Mouse (Mus musculus) midbrain, embryonic 10.5 days (tissue): ENCODE data around the gene Stard13. TPM values are rescaled to one million over a fixed set of nuclear protein-coding genes. Genes with fewer than 3 reads are reported as not detected.

Experiments used
- DNase-seq: peaks from one replicate; pipeline ENCODE4 v3.0.0-alpha.2; 2017; ENCODE audit warnings: low spot score
- H3K27ac ChIP-seq: fragments of 300-500 bp; sonication (generic); replicated peaks from 2 replicates; pipeline ENCODE4 v1.5.1; 2016; ENCODE audit warnings: mild to moderate bottlenecking
- H3K27me3 ChIP-seq: fragments of 300-500 bp; sonication (generic); 2 replicates; pipeline ENCODE4 v1.6.1; 2016; ENCODE audit warnings: low read depth, mild to moderate bottlenecking; ENCODE audit not compliant: poor library complexity, severe bottlenecking
- H3K36me3 ChIP-seq: fragments of 300-500 bp; sonication (generic); 2 replicates; pipeline ENCODE4 v1.6.1; 2016; ENCODE audit warnings: mild to moderate bottlenecking, moderate library complexity
- H3K4me1 ChIP-seq: fragments of 300-500 bp; sonication (generic); 2 replicates; pipeline ENCODE4 v1.6.1; 2016
- H3K4me3 ChIP-seq: fragments of 300-500 bp; sonication (generic); 2 replicates; pipeline ENCODE4 v1.5.1; 2016; ENCODE audit warnings: mild to moderate bottlenecking, moderate library complexity
- H3K9me3 ChIP-seq: fragments of 300-500 bp; sonication (generic); replicated peaks from 2 replicates; pipeline ENCODE4 v1.6.1; 2016; ENCODE audit warnings: mild to moderate bottlenecking
- WGBS: fragments of 180-500 bp; shearing (Covaris S2); methylation state at CpG from one replicate; pipeline ENCODE4 v1.1.7; 2016; 5-methylcytosine and 5-hydroxymethylcytosine counted together
- polyA plus RNA-seq: library from polyadenylated mRNA; unstranded; fragments of >200 nt; fragmentation: Nextera tagmentation; extraction: Ambion mirVana; gene quantifications from 2 replicates; pipeline ENCODE4 v1.2.1, GENCODE M21; 2016

The Stard13 gene
- polyA plus RNA-seq, 1 experiment from 2014 or later: 2.9 TPM

DNA sequence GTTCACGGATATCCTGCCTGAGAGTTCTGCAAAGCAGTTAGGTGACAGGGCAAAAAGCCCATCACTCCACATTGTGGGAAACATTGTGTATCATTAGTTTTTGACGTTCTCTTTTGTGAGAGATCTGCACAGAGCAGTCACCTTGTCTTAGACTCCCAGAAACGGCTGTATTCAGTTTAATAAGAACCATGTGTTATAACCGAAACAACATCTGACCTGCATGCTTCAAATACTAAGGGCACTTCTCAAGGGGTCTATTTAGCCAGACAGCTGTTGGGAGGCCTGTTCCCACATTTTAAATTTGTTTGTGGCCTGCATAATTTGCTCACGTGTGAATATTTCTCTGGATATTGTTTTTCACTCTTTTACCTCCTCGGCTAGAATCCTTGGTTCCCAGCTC is 162.7 kb downstream of the Stard13 start:
- Histone ChIP-seq H3K4me3 (no peak overlapping the region), H3K27ac (no peak overlapping the region), H3K9me3 (no peaks in the 10 kb centered on the region), H3K27me3 (no peaks in the 10 kb centered on the region), H3K36me3 (no peaks in the 10 kb centered on the region), H3K4me1 (no peaks in the 10 kb centered on the region)
- WGBS: 78% methylated on average over 6 of the region's 6 CpGs
- DNase-seq: no peak

- no peak for DNase-seq
- whole genome bisulfite sequencing: 80% methylated on average over 2 of the region's 2 CpGs
These were observed 164.1 kb downstream of the Stard13 start for GRCm38 (mm10) chr5:151069569-151069968.

GRCm38 (mm10) chr5:151066016-151066415 is 167.6 kb downstream of the Stard13 start:
- Histone ChIP-seq H3K27ac (no peak overlapping the region), H3K27me3 (no peaks in the 10 kb centered on the region), H3K36me3 (peaks cover 17% of the 10 kb centered on the region), H3K9me3 (0 out of 2 replicates have a peak, but pooled peaks cover 3% of the 10 kb centered on the region), H3K4me3 (no peak overlapping the region), H3K4me1 (no peaks in the 10 kb centered on the region)
- DNase-seq: no peak
- WGBS: 90% methylated on average over 5 of the region's 5 CpGs

More at GRCm38 (mm10) chr5:151069569-151069968, 164.1 kb downstream of the Stard13 start:
- Histone ChIP-seq H3K36me3 (no peaks in the 10 kb centered on the region), H3K27me3 (no peaks in the 10 kb centered on the region), H3K4me3 (no peak overlapping the region), H3K4me1 (no peaks in the 10 kb centered on the region), H3K27ac (no peak overlapping the region), H3K9me3 (no peaks in the 10 kb centered on the region)

- no peaks in the 10 kb centered on the region for H3K4me1 ChIP-seq
- H3K36me3 ChIP-seq: peaks cover 17% of the 10 kb centered on the region
- H3K27ac ChIP-seq: no peak overlapping the region
- 0 out of 2 replicates have a peak, but pooled peaks cover 3% of the 10 kb centered on the region for H3K9me3 ChIP-seq
- H3K27me3 ChIP-seq: no peaks in the 10 kb centered on the region
- WGBS: 88% methylated on average over 1 of the region's 1 CpGs
- H3K4me3 ChIP-seq: no peak overlapping the region
- DNase-seq: no peak
These were observed 168.4 kb downstream of the Stard13 start for GRCm38 (mm10) chr5:151065228-151065627.

DNA sequence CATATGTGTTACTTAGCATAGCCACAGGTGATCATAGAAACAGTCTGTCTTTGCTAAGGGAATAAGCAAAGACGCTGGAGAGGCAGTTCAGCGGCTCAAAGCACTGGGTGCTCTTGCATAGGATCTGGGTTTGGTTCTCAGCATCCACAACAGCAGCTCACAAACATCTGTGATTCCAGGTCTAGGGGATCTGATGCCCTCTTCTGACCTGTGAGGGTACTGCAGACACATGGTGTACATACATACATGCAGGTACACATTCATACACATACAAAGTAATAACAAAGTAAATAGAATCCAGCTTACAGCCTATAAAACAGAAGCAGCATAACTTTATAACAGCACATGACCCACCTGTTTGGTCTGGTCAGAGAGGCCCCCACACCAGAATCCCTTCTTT is 171.7 kb downstream of the Stard13 start:
- H3K4me1 ChIP-seq: no peaks in the 10 kb centered on the region
- H3K4me3 ChIP-seq: no peak overlapping the region
- DNase-seq: no peak
- H3K36me3 ChIP-seq: peaks cover 17% of the 10 kb centered on the region
- H3K9me3 ChIP-seq: 0 out of 2 replicates have a peak, but pooled peaks cover 3% of the 10 kb centered on the region
- 93% methylated on average over 2 of the region's 2 CpGs for WGBS
- H3K27ac ChIP-seq: no peak overlapping the region
- H3K27me3 ChIP-seq: no peaks in the 10 kb centered on the region

GRCm38 (mm10) chr5:151060476-151060875 is 173.2 kb downstream of the Stard13 start:
- WGBS: 88% methylated on average over 12 of the region's 12 CpGs
- no peak overlapping the region for H3K27ac ChIP-seq
- H3K4me1 ChIP-seq: no peaks in the 10 kb centered on the region

GRCm38 (mm10) chr5:151059772-151060171 is 173.9 kb downstream of the Stard13 start:
- no peak overlapping the region for H3K4me3 ChIP-seq
- DNase-seq: no peak
- H3K27ac ChIP-seq: no peak overlapping the region
- WGBS: 89% methylated on average over 5 of the region's 5 CpGs
- 0 out of 2 replicates have a peak, but pooled peaks cover 3% of the 10 kb centered on the region for H3K9me3 ChIP-seq
- H3K36me3 ChIP-seq: peaks cover 17% of the 10 kb centered on the region
- no peaks in the 10 kb centered on the region for H3K27me3 ChIP-seq
- peaks cover 6% of the 10 kb centered on the region; the same call in 1 of the 2 replicates for H3K4me1 ChIP-seq

More at GRCm38 (mm10) chr5:151060476-151060875, 173.2 kb downstream of the Stard13 start:
- Histone ChIP-seq H3K36me3 (peaks cover 17% of the 10 kb centered on the region), H3K27me3 (no peaks in the 10 kb centered on the region), H3K9me3 (0 out of 2 replicates have a peak, but pooled peaks cover 3% of the 10 kb centered on the region), H3K4me3 (no peak overlapping the region)
- DNase-seq: no peak

GRCm38 (mm10) chr5:151059352-151059751 is 174.3 kb downstream of the Stard13 start:
- Histone ChIP-seq H3K27me3 (no peaks in the 10 kb centered on the region), H3K9me3 (0 out of 2 replicates have a peak, but pooled peaks cover 3% of the 10 kb centered on the region), H3K36me3 (peaks cover 17% of the 10 kb centered on the region), H3K4me1 (peaks cover 10% of the 10 kb centered on the region), H3K27ac (no peak overlapping the region), H3K4me3 (no peak overlapping the region)
- WGBS: 92% methylated on average over 10 of the region's 10 CpGs
- DNase-seq: no peak

DNA sequence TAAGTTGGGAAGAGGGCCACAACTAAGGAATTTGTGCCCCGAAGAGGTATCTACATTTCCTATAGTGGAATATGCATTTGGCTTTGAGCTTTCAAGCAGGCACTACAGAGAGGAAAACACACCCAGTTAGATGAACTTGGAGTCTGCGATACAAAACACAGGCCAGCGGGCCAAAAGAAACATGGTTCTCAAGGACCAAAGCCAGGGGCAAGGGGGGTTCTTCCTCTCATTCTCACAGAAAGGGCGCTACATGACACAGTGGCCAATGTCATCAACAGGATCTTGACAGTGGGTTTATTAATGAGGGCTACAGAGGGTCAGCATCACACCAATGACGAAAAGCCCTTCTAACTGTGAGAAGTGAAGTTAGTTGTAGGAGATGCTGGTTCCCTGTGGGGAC is 175.9 kb downstream of the Stard13 start:
- Histone ChIP-seq H3K4me1 (peaks cover 14% of the 10 kb centered on the region), H3K27ac (no peak overlapping the region), H3K36me3 (peaks cover 10% of the 10 kb centered on the region), H3K9me3 (0 out of 2 replicates have a peak, but pooled peaks cover 3% of the 10 kb centered on the region), H3K4me3 (no peak overlapping the region), H3K27me3 (no peaks in the 10 kb centered on the region)
- WGBS: 92% methylated on average over 5 of the region's 5 CpGs
- DNase-seq: no peak

DNA sequence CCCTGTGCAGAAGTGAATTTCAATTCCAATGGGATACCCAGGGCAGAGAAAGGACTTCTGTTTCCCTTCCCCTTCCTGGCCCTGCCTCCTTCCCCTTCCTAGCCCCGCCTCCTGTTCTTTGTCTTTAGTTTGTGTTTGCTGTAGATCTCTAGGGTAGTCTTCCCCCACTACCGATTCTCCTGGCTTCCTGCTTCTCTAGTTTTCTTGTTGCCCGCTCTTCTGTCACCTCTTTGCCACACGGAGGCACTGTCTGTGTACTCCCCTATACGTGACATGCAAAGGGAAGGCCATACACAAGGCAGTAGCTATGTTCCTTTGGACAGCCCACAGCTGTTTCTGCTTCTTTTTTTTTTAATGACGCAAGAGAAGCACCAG is 176.7 kb downstream of the Stard13 start:
- 75% methylated on average over 6 of the region's 6 CpGs for WGBS
- Histone ChIP-seq H3K27ac (0 out of 2 replicates have a peak overlapping the region, but pooled peaks have one; percentile 52), H3K4me1 (peaks cover 14% of the 10 kb centered on the region), H3K9me3 (0 out of 2 replicates have a peak, but pooled peaks cover 2% of the 10 kb centered on the region), H3K4me3 (no peak overlapping the region), H3K27me3 (no peaks in the 10 kb centered on the region), H3K36me3 (peaks cover 6% of the 10 kb centered on the region)
- DNase-seq: no peak

- WGBS: 85% methylated on average over 12 of the region's 12 CpGs
- H3K4me1 ChIP-seq: peaks cover 14% of the 10 kb centered on the region
These were observed 177.2 kb downstream of the Stard13 start for GRCm38 (mm10) chr5:151056255-151056919.

GRCm38 (mm10) chr5:151055426-151056090 is 178.1 kb downstream of the Stard13 start:
- Histone ChIP-seq H3K36me3 (0 out of 2 replicates have a peak, but pooled peaks cover 4% of the 10 kb centered on the region), H3K27ac (no peak overlapping the region)

More at GRCm38 (mm10) chr5:151056255-151056919, 177.2 kb downstream of the Stard13 start:
- Histone ChIP-seq H3K36me3 (0 out of 2 replicates have a peak, but pooled peaks cover 4% of the 10 kb centered on the region), H3K9me3 (no peaks in the 10 kb centered on the region), H3K27ac (peak overlapping the region; percentile 52; the same call in 1 of the 2 replicates), H3K4me3 (no peak overlapping the region), H3K27me3 (no peaks in the 10 kb centered on the region)
- DNase-seq: no peak

GRCm38 (mm10) chr5:151054743-151055114 is 178.9 kb downstream of the Stard13 start:
- H3K27me3 ChIP-seq: no peaks in the 10 kb centered on the region
- no peaks in the 10 kb centered on the region for H3K9me3 ChIP-seq
- no peak overlapping the region for H3K4me3 ChIP-seq
- H3K36me3 ChIP-seq: 0 out of 2 replicates have a peak, but pooled peaks cover 4% of the 10 kb centered on the region
- 44% methylated on average over 4 of the region's 4 CpGs for WGBS
- peak overlapping the region; percentile 33; the same call in 1 of the 2 replicates for H3K27ac ChIP-seq
- no peak for DNase-seq
- H3K4me1 ChIP-seq: peaks cover 14% of the 10 kb centered on the region

More at GRCm38 (mm10) chr5:151055426-151056090, 178.1 kb downstream of the Stard13 start:
- Histone ChIP-seq H3K27me3 (no peaks in the 10 kb centered on the region), H3K4me3 (no peak overlapping the region), H3K9me3 (no peaks in the 10 kb centered on the region), H3K4me1 (peaks cover 14% of the 10 kb centered on the region)
- DNase-seq: no peak
- WGBS: 90% methylated on average over 11 of the region's 11 CpGs
